Mouse (Mus musculus): ENCODE measurements around the gene Fam19a2.

Gene Fam19a2

GRCm38 (mm10) chr10:123364628-123365027 lies 100.8 kb downstream of the Fam19a2 start:
- in situ Hi-C loops (cut with MboI; ENCODE audit: low pct_unique_long_range_greater_than_20kb in 1 of 2, low sequenced_read_pairs in 2 of 2, unreplicated experiment in 1 of 2) = no loop called here

- in situ Hi-C loops (cut with MboI; ENCODE audit: low pct_unique_long_range_greater_than_20kb in 1 of 2, low sequenced_read_pairs in 2 of 2, unreplicated experiment in 1 of 2) = no loop called here
Measured at GRCm38 (mm10) chr10:123367152-123367864, 103.5 kb downstream of the Fam19a2 start.

GRCm38 (mm10) chr10:123383277-123383676 lies 119.5 kb downstream of the Fam19a2 start:
- in situ Hi-C loops (cut with MboI; ENCODE audit: low pct_unique_long_range_greater_than_20kb in 1 of 2, low sequenced_read_pairs in 2 of 2, unreplicated experiment in 1 of 2) = no loop called here

GRCm38 (mm10) chr10:123385641-123386040 lies 121.8 kb downstream of the Fam19a2 start:
- in situ Hi-C loops (cut with MboI; ENCODE audit: low pct_unique_long_range_greater_than_20kb in 1 of 2, low sequenced_read_pairs in 2 of 2, unreplicated experiment in 1 of 2) = no loop called here

GRCm38 (mm10) chr10:123395429-123395828 lies 131.6 kb downstream of the Fam19a2 start:
- in situ Hi-C loops (cut with MboI; ENCODE audit: low pct_unique_long_range_greater_than_20kb in 1 of 2, low sequenced_read_pairs in 2 of 2, unreplicated experiment in 1 of 2) = no loop called here

GRCm38 (mm10) chr10:123398136-123398535 lies 134.3 kb downstream of the Fam19a2 start:
- in situ Hi-C loops (cut with MboI; ENCODE audit: low pct_unique_long_range_greater_than_20kb in 1 of 2, low sequenced_read_pairs in 2 of 2, unreplicated experiment in 1 of 2) = no loop called here

- in situ Hi-C loops (cut with MboI; ENCODE audit: low pct_unique_long_range_greater_than_20kb in 1 of 2, low sequenced_read_pairs in 2 of 2, unreplicated experiment in 1 of 2) = no loop called here
Measured at GRCm38 (mm10) chr10:123401188-123401587, 137.4 kb downstream of the Fam19a2 start.

GRCm38 (mm10) chr10:123402460-123402859 lies 138.7 kb downstream of the Fam19a2 start:
- in situ Hi-C loops (cut with MboI; ENCODE audit: low pct_unique_long_range_greater_than_20kb in 1 of 2, low sequenced_read_pairs in 2 of 2, unreplicated experiment in 1 of 2) = no loop called here

GRCm38 (mm10) chr10:123414953-123415352 lies 151.2 kb downstream of the Fam19a2 start:
- in situ Hi-C loops (cut with MboI; ENCODE audit: low pct_unique_long_range_greater_than_20kb in 1 of 2, low sequenced_read_pairs in 2 of 2, unreplicated experiment in 1 of 2) = no loop called here

GRCm38 (mm10) chr10:123416024-123416423 lies 152.2 kb downstream of the Fam19a2 start:
- in situ Hi-C loops (cut with MboI; ENCODE audit: low pct_unique_long_range_greater_than_20kb in 1 of 2, low sequenced_read_pairs in 2 of 2, unreplicated experiment in 1 of 2) = no loop called here

- in situ Hi-C loops (cut with MboI; ENCODE audit: low pct_unique_long_range_greater_than_20kb in 1 of 2, low sequenced_read_pairs in 2 of 2, unreplicated experiment in 1 of 2) = no loop called here
Measured at GRCm38 (mm10) chr10:123418616-123419173, 154.9 kb downstream of the Fam19a2 start.

GRCm38 (mm10) chr10:123420249-123420648 lies 156.5 kb downstream of the Fam19a2 start:
- in situ Hi-C loops (cut with MboI; ENCODE audit: low pct_unique_long_range_greater_than_20kb in 1 of 2, low sequenced_read_pairs in 2 of 2, unreplicated experiment in 1 of 2) = no loop called here

- in situ Hi-C loops (cut with MboI; ENCODE audit: low pct_unique_long_range_greater_than_20kb in 1 of 2, low sequenced_read_pairs in 2 of 2, unreplicated experiment in 1 of 2) = no loop called here
Measured at GRCm38 (mm10) chr10:123424482-123424881, 160.7 kb downstream of the Fam19a2 start.

GRCm38 (mm10) chr10:123426527-123427363 lies 162.9 kb downstream of the Fam19a2 start:
- in situ Hi-C loops (cut with MboI; ENCODE audit: low pct_unique_long_range_greater_than_20kb in 1 of 2, low sequenced_read_pairs in 2 of 2, unreplicated experiment in 1 of 2) = no loop called here

- in situ Hi-C loops (cut with MboI; ENCODE audit: low pct_unique_long_range_greater_than_20kb in 1 of 2, low sequenced_read_pairs in 2 of 2, unreplicated experiment in 1 of 2) = no loop called here
Measured at GRCm38 (mm10) chr10:123431569-123431968, 167.8 kb downstream of the Fam19a2 start.

GRCm38 (mm10) chr10:123437576-123437975 lies 173.8 kb downstream of the Fam19a2 start:
- in situ Hi-C loops (cut with MboI; ENCODE audit: low pct_unique_long_range_greater_than_20kb in 1 of 2, low sequenced_read_pairs in 2 of 2, unreplicated experiment in 1 of 2) = no loop called here

- in situ Hi-C loops (cut with MboI; ENCODE audit: low pct_unique_long_range_greater_than_20kb in 1 of 2, low sequenced_read_pairs in 2 of 2, unreplicated experiment in 1 of 2) = no loop called here
Measured at GRCm38 (mm10) chr10:123456800-123457199, 193.0 kb downstream of the Fam19a2 start.

- in situ Hi-C loops (cut with MboI; ENCODE audit: low pct_unique_long_range_greater_than_20kb in 1 of 2, low sequenced_read_pairs in 2 of 2, unreplicated experiment in 1 of 2) = no loop called here
Measured at GRCm38 (mm10) chr10:123460466-123460865, 196.7 kb downstream of the Fam19a2 start.

GRCm38 (mm10) chr10:123462305-123462704 lies 198.5 kb downstream of the Fam19a2 start:
- in situ Hi-C loops (cut with MboI; ENCODE audit: low pct_unique_long_range_greater_than_20kb in 1 of 2, low sequenced_read_pairs in 2 of 2, unreplicated experiment in 1 of 2) = no loop called here

Data from mouse embryonic stem cell (cell line).